Comparison of ENCODE assay signal across 16 mouse cellular contexts in the genomic region with DNA sequence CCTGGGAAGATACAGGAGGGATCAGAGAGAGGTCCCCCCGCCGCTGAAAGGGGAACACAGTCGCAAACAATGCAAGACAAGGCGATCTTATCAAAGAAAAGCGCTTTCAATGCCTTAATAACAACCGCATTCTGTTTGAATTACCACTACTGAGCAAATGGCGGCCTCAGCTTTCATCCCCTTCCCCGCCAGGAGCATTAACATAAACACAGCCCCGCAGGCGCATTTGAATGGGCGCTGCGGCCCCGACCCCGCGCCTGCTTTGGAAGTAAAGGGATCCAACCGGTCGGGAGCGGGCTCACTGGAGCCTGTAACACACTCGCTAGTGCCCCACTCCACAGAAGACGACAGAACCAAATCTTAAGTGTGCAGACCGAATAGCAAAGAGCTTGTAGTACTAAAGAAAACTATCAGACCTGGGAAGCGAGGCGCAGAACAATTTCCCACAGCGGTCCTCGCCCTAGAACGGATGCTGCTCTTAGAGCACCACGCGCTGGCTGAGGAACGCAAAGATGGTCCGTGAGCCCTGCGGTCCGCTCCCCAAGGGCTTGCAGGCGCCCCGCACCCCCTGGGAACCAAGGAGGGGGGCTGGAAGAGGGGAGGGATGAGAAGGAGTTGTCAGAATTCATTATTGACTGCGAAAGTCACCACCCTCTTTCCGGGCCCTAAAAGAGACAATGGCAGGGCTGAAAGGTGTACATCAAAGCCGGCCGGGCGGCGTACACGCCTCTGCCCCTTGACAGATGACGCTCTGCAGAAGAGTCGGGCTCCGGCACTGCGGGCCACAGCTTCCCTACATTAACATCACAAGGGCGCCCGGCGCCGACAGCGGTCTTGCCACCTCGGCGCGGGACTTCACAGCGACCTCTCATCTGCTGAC. TPM values are rescaled to one million over a fixed set of nuclear protein-coding genes. Genes with fewer than 3 reads are reported as not detected.
DNase-seq lines count a peak whose midpoint lies in the region; ATAC-seq and TF ChIP-seq lines count a peak whose summit lies in the region.
"Had no signal": no experiment of that assay in that cellular context is flagged by ENCODE, and none has a peak within 500 bp of the region (broad histone marks: within the 10 kb centered on the region; RNA-seq: fewer than 3 reads in every experiment).

No protein-coding gene starts in this region.

- no peak overlapping the region for H3K27ac ChIP-seq in heart, embryonic 15.5 days
- H3K27ac ChIP-seq in heart, embryonic 12.5 days (ENCODE audit: poor library complexity, severe bottlenecking), result no peak overlapping the region
- H3K27ac ChIP-seq in ES-E14 (ENCODE audit: insufficient read depth, low read depth, low read length, poor library complexity, severe bottlenecking), result no peak overlapping the region
- H3K27ac ChIP-seq in midbrain, embryonic 15.5 days, result no peak overlapping the region
- H3K27ac ChIP-seq: layer of hippocampus, adult 2 months had no signal

- 0 out of 2 replicates have a peak overlapping the region, but pooled peaks have one; percentile 18 for H3K4me3 ChIP-seq in heart, embryonic 15.5 days
- no peak overlapping the region for H3K4me3 ChIP-seq in heart, embryonic 12.5 days
- peak overlapping the region; percentile 6 to 33; a peak in 3 of 4 replicates for H3K4me3 ChIP-seq in ES-E14 (ENCODE audit: insufficient read depth in 1 of 2, low read depth in 1 of 2, low read length in 2 of 2, poor library complexity in 1 of 2, severe bottlenecking in 1 of 2)
- H3K4me3 ChIP-seq in midbrain, embryonic 15.5 days, result no peak overlapping the region
- H3K4me3 ChIP-seq: layer of hippocampus, adult 2 months had no signal

- H3K36me3 ChIP-seq in heart, embryonic 15.5 days, result no peaks in the 10 kb centered on the region
- H3K36me3 ChIP-seq in heart, embryonic 12.5 days, result no peaks in the 10 kb centered on the region
- H3K36me3 ChIP-seq in ES-E14 (ENCODE audit: control insufficient read depth, insufficient read depth, low read length, poor library complexity, severe bottlenecking), result no peaks in the 10 kb centered on the region
- H3K36me3 ChIP-seq in midbrain, embryonic 15.5 days (replicated peaks), result no peaks in the 10 kb centered on the region

- DNase-seq in ES-E14 (ENCODE audit: low read depth, low spot score), result peak; percentile 68
- no peak for DNase-seq in lung, postnatal 25 days (ENCODE audit: low spot score)
- no peak for DNase-seq in adrenal gland, adult 8-10 months
- no peak for DNase-seq in cerebellum, postnatal 25 days
- DNase-seq: forebrain, postnatal 0 days; kidney, adult 11 months; left cerebral cortex, postnatal 4 days; thymus, postnatal 4 days had no signal

- no peaks in the 10 kb centered on the region for H3K9me3 ChIP-seq in heart, embryonic 15.5 days (replicated peaks)
- H3K9me3 ChIP-seq in heart, embryonic 12.5 days (replicated peaks), result no peaks in the 10 kb centered on the region
- no peaks in the 10 kb centered on the region for H3K9me3 ChIP-seq in ES-E14 (ENCODE audit: control insufficient read depth, insufficient read depth, low read depth, low read length)
- no peaks in the 10 kb centered on the region for H3K9me3 ChIP-seq in midbrain, embryonic 15.5 days

- H3K27me3 ChIP-seq in heart, embryonic 15.5 days, result peaks cover 100% of the 10 kb centered on the region
- H3K27me3 ChIP-seq in heart, embryonic 12.5 days (replicated peaks), result peaks cover 96% of the 10 kb centered on the region
- H3K27me3 ChIP-seq in midbrain, embryonic 15.5 days (replicated peaks), result peaks cover 98% of the 10 kb centered on the region

- in situ Hi-C loops in ES-E14 (cut with MboI; ENCODE audit: low sequenced_read_pairs in 2 of 2, unreplicated experiment in 2 of 2), result loop anchor here in 1 of 2 experiments (5.0 to 10.0 kb wide), 2 partner anchors 32 to 110 kb away; no protein-coding TSS in a partner anchor

- ATAC-seq in heart, embryonic 15.5 days (replicated peaks; ENCODE audit: insufficient number of reproducible peaks, insufficient read depth, low FRiP score, low read depth), result no peak
- ATAC-seq in heart, embryonic 12.5 days (ENCODE audit: insufficient number of reproducible peaks, low FRiP score), result no peak
- ATAC-seq in granulocyte monocyte progenitor cell, adult 5-6 weeks (replicated peaks; ENCODE audit: poor library complexity, severe bottlenecking), result peak; percentile 21; the same call in 1 of the 2 replicates
- ATAC-seq in midbrain, embryonic 15.5 days (replicated peaks), result no peak
- ATAC-seq: forebrain, postnatal 0 days had no signal

- no peak overlapping the region for H3K4me2 ChIP-seq in heart, embryonic 15.5 days
- no peak overlapping the region for H3K4me2 ChIP-seq in heart, embryonic 12.5 days
- H3K4me2 ChIP-seq in midbrain, embryonic 15.5 days, result peak overlapping the region; percentile 4; the same call in 1 of the 2 replicates

- under 1% methylated on average over 54 of the region's 54 CpGs for WGBS in heart, embryonic 15.5 days
- WGBS in heart, embryonic 12.5 days, result under 1% methylated on average over 54 of the region's 54 CpGs
- WGBS in midbrain, embryonic 15.5 days, result under 1% methylated on average over 54 of the region's 54 CpGs

- H3K4me1 ChIP-seq in heart, embryonic 15.5 days (replicated peaks), result peaks cover 34% of the 10 kb centered on the region
- H3K4me1 ChIP-seq in heart, embryonic 12.5 days (replicated peaks), result peaks cover 24% of the 10 kb centered on the region
- peaks cover 0 to 14% of the 10 kb centered on the region in 2 experiments; a peak in 2 of 4 replicates for H3K4me1 ChIP-seq in ES-E14 (ENCODE audit: control insufficient read depth in 2 of 2, insufficient read depth in 2 of 2, low read length in 2 of 2, poor library complexity in 1 of 2)
- peaks cover 26% of the 10 kb centered on the region for H3K4me1 ChIP-seq in midbrain, embryonic 15.5 days

- no peak overlapping the region for H3K9ac ChIP-seq in heart, embryonic 15.5 days
- no peak overlapping the region for H3K9ac ChIP-seq in heart, embryonic 12.5 days
- H3K9ac ChIP-seq in ES-E14 (ENCODE audit: insufficient read depth, low read depth, low read length, poor library complexity, severe bottlenecking), result no peak overlapping the region
- no peak overlapping the region for H3K9ac ChIP-seq in midbrain, embryonic 15.5 days
- H3K9ac ChIP-seq: forebrain, postnatal 0 days had no signal

TF ChIP-seq in ES-E14, 5 proteins besides CTCF, POLR2A, EP300 and RAD21:
- TF ChIP-seq CHD2 (IDR thresholded peaks at IDR 0.05; ENCODE audit: low read depth, low read length), result 0 out of 2 replicates have a peak, but pooled peaks have one; percentile 25
- no peak for TF ChIP-seq MAFK (IDR thresholded peaks at IDR 0.05; ENCODE audit: insufficient read depth, low read depth, low read length)
- TF ChIP-seq ZC3H11A (IDR thresholded peaks at IDR 0.05; ENCODE audit: borderline replicate concordance, low read depth, low read length), result no peak
- no peak for TF ChIP-seq ZNF384 (IDR thresholded peaks at IDR 0.05; ENCODE audit: low read depth, low read length)
- TF ChIP-seq HCFC1 (IDR thresholded peaks at IDR 0.05; ENCODE audit: borderline replicate concordance, insufficient read depth, low read length), result no peak

RNA-seq across cellular contexts. Expression of gene Cdx2, which starts 2.6 kb away (rescaled TPM):
- polyA plus RNA-seq in heart, embryonic 15.5 days (2015; fragmentation: Nextera tagmentation; extraction: Ambion mirVana), result not detected in 2 replicates
- polyA plus RNA-seq in heart, embryonic 12.5 days (2016; fragmentation: Nextera tagmentation; extraction: Ambion mirVana), result not detected in 2 replicates
- 2.8 and 5.4 TPM in 2 replicates for total RNA-seq in ES-E14 (2012; rRNA removed)
- total RNA-seq in granulocyte monocyte progenitor cell, adult 5-6 weeks (2014; fragmentation: Nextera tagmentation), result not detected in 2 replicates
- total RNA-seq in granulocyte monocyte progenitor cell, adult 5-6 weeks (2017), result not detected in 2 replicates
- polyA plus RNA-seq in midbrain, embryonic 15.5 days (2015; fragmentation: Nextera tagmentation; extraction: Ambion mirVana), result not detected in 2 replicates
- not detected for total RNA-seq in adrenal gland, adult 8-10 months (2022)
- total RNA-seq: forebrain, postnatal 0 days; layer of hippocampus, adult 2 months; left cerebral cortex, postnatal 4 days had no signal
- polyA plus RNA-seq: C2C12; cortical plate, adult 2 months; forebrain, postnatal 0 days had no signal

RNA-seq across cellular contexts. Expression of gene Urad, which starts 17.7 kb away (rescaled TPM):
- not detected in 2 replicates for polyA plus RNA-seq in heart, embryonic 15.5 days (2015; fragmentation: Nextera tagmentation; extraction: Ambion mirVana)
- not detected in 2 replicates for polyA plus RNA-seq in heart, embryonic 12.5 days (2016; fragmentation: Nextera tagmentation; extraction: Ambion mirVana)
- total RNA-seq in ES-E14 (2012; rRNA removed), result not detected in 2 replicates
- not detected in 2 replicates for total RNA-seq in granulocyte monocyte progenitor cell, adult 5-6 weeks (2014; fragmentation: Nextera tagmentation)
- total RNA-seq in granulocyte monocyte progenitor cell, adult 5-6 weeks (2017), result not detected in 2 replicates
- polyA plus RNA-seq in midbrain, embryonic 15.5 days (2015; fragmentation: Nextera tagmentation; extraction: Ambion mirVana), result not detected in 2 replicates
- 1 to 10 TPM in 2 of 4 experiments, not detected in 2; 1.2 to 1.5 TPM for total RNA-seq in adrenal gland, adult 8-10 months (2022)
- total RNA-seq: forebrain, postnatal 0 days; layer of hippocampus, adult 2 months; left cerebral cortex, postnatal 4 days had no signal
- polyA plus RNA-seq: C2C12; cortical plate, adult 2 months; forebrain, postnatal 0 days; heart, embryonic 16.5 days had no signal

RNA-seq across cellular contexts. Expression of gene Pdx1, which starts 34.8 kb away (rescaled TPM):
- not detected in 2 replicates for polyA plus RNA-seq in heart, embryonic 15.5 days (2015; fragmentation: Nextera tagmentation; extraction: Ambion mirVana)
- polyA plus RNA-seq in heart, embryonic 12.5 days (2016; fragmentation: Nextera tagmentation; extraction: Ambion mirVana), result not detected in 2 replicates
- 0.09 TPM in 1 of 2 replicates, not detected in the other for total RNA-seq in ES-E14 (2012; rRNA removed)
- not detected in 2 replicates for total RNA-seq in granulocyte monocyte progenitor cell, adult 5-6 weeks (2014; fragmentation: Nextera tagmentation)
- not detected in 2 replicates for total RNA-seq in granulocyte monocyte progenitor cell, adult 5-6 weeks (2017)
- polyA plus RNA-seq in midbrain, embryonic 15.5 days (2015; fragmentation: Nextera tagmentation; extraction: Ambion mirVana), result not detected in 2 replicates
- not detected for total RNA-seq in adrenal gland, adult 8-10 months (2022)
- total RNA-seq: forebrain, postnatal 0 days; layer of hippocampus, adult 2 months; left cerebral cortex, postnatal 4 days had no signal
- polyA plus RNA-seq: C2C12; cortical plate, adult 2 months; forebrain, postnatal 0 days; heart, embryonic 16.5 days had no signal

Comparison
In these comparisons a context has a peak if more than half of its experiments do, and no peak if none do; other contexts are left out.
1. H3K4me3 ChIP-seq: peak in heart, embryonic 15.5 days (single experiment) and ES-E14 (2 of 2); none in heart, embryonic 12.5 days (single experiment) and midbrain, embryonic 15.5 days (single experiment).